Mouse (Mus musculus) neural tube, embryonic 13.5 days (tissue): Measurements from ENCODE around the gene Syngr3. TPM values are rescaled to one million over a fixed set of nuclear protein-coding genes. Genes with fewer than 3 reads are reported as not detected.

ENCODE experiments used
- ATAC-seq: fragments of 200-750 bp; cut with Nextera tagmentation; 2 replicates; pipeline ENCODE4 v1.8.0; 2017; ENCODE audit warnings: low read depth, mild to moderate bottlenecking, moderate TSS enrichment, moderate library complexity
- H3K27ac ChIP-seq: fragments of 300-500 bp; sonication (generic); replicated peaks from 2 replicates; pipeline ENCODE4 v1.5.1; 2015; ENCODE audit warnings: moderate library complexity, mild to moderate bottlenecking, inconsistent platforms
- H3K27me3 ChIP-seq: fragments of 300-500 bp; sonication (generic); 2 replicates; pipeline ENCODE4 v1.6.1; 2015; ENCODE audit warnings: mild to moderate bottlenecking, inconsistent platforms
- H3K36me3 ChIP-seq: fragments of 300-500 bp; sonication (generic); 2 replicates; pipeline ENCODE4 v1.6.1; 2015; ENCODE audit warnings: mild to moderate bottlenecking, inconsistent platforms
- H3K4me1 ChIP-seq: fragments of 300-500 bp; sonication (generic); replicated peaks from 2 replicates; pipeline ENCODE4 v1.6.1; 2015; ENCODE audit warnings: inconsistent platforms
- H3K4me2 ChIP-seq: fragments of 300-500 bp; sonication (generic); 2 replicates; pipeline ENCODE4 v1.6.1; 2015; ENCODE audit warnings: inconsistent platforms, mild to moderate bottlenecking, moderate library complexity
- H3K4me3 ChIP-seq: fragments of 300-500 bp; sonication (generic); 2 replicates; pipeline ENCODE4 v1.5.1; 2015; ENCODE audit warnings: mild to moderate bottlenecking, inconsistent platforms
- H3K9ac ChIP-seq: fragments of 300-500 bp; sonication (generic); 2 replicates; pipeline ENCODE4 v1.6.1; 2015; ENCODE audit warnings: moderate library complexity, mild to moderate bottlenecking, inconsistent platforms
- H3K9me3 ChIP-seq: fragments of 300-500 bp; sonication (generic); 2 replicates; pipeline ENCODE4 v1.6.1; 2016; ENCODE audit warnings: inconsistent platforms
- WGBS: fragments of 180-500 bp; shearing (Covaris S2); methylation state at CpG from one replicate; pipeline ENCODE4 v1.1.7; 2015; 5-methylcytosine and 5-hydroxymethylcytosine counted together
- polyA plus RNA-seq: library from polyadenylated mRNA; unstranded; fragments of >200 nt; fragmentation: Nextera tagmentation; extraction: Ambion mirVana; gene quantifications from 2 replicates; pipeline ENCODE4 v1.2.1, GENCODE M21; 2015

Gene Syngr3
- polyA plus RNA-seq = 94.2 and 114 TPM in 2 replicates

- peak within 1 kb of the TSS; percentile 64 for H3K4me2 ChIP-seq
- peak within 1 kb of the TSS; percentile 90 for H3K27ac ChIP-seq
- peaks cover 43% of the 10 kb centered on the region for H3K27me3 ChIP-seq
- no peaks in the 10 kb centered on the region for H3K9me3 ChIP-seq
- H3K9ac ChIP-seq = peak within 1 kb of the TSS; percentile 88
- peaks cover 44% of the 10 kb centered on the region for H3K4me1 ChIP-seq
- under 1% methylated on average over 51 of the region's 55 CpGs for WGBS
- peak within 1 kb of the TSS; percentile 60 for H3K4me3 ChIP-seq
- peak; percentile 74 for ATAC-seq
- peaks cover 16% of the 10 kb centered on the region for H3K36me3 ChIP-seq
Observed at GRCm38 (mm10) chr17:24689251-24690081, at the start of gene Syngr3. Syngr3 (minus strand) TSS chr17:24689955.

GRCm38 (mm10) chr17:24738238-24738637, 48.5 kb upstream of the Syngr3 start:
- H3K27me3 ChIP-seq = no peaks in the 10 kb centered on the region; the same call in 1 of the 2 replicates
- H3K4me1 ChIP-seq = peaks cover 22% of the 10 kb centered on the region
- H3K27ac ChIP-seq = no peak overlapping the region
- no peak overlapping the region for H3K9ac ChIP-seq
- H3K9me3 ChIP-seq = no peaks in the 10 kb centered on the region
- ATAC-seq = no peak
- H3K36me3 ChIP-seq = peaks cover 14% of the 10 kb centered on the region
- WGBS = 81% methylated on average over 4 of the region's 4 CpGs
- H3K4me3 ChIP-seq = no peak overlapping the region
- H3K4me2 ChIP-seq = no peak overlapping the region

- H3K36me3 ChIP-seq = peaks cover 12% of the 10 kb centered on the region
- WGBS = 30% methylated on average over 8 of the region's 8 CpGs
- H3K4me3 ChIP-seq = peak overlapping the region; percentile 55
- H3K4me1 ChIP-seq = peaks cover 22% of the 10 kb centered on the region
- no peak overlapping the region for H3K27ac ChIP-seq
- H3K9me3 ChIP-seq = no peaks in the 10 kb centered on the region
- no peaks in the 10 kb centered on the region; the same call in none of the 2 replicates for H3K27me3 ChIP-seq
- H3K4me2 ChIP-seq = peak overlapping the region; percentile 83
- peak overlapping the region; percentile 74 for H3K9ac ChIP-seq
- 0 out of 2 replicates have a peak, but pooled peaks have one; percentile 1 for ATAC-seq
Observed at GRCm38 (mm10) chr17:24737135-24737810, 47.5 kb upstream of the Syngr3 start.

GRCm38 (mm10) chr17:24736330-24737051, 46.7 kb upstream of the Syngr3 start, which contains the start of gene Msrb1:
Msrb1 (plus strand) TSS chr17:24736642.
- peaks cover 22% of the 10 kb centered on the region for H3K4me1 ChIP-seq
- H3K4me3 ChIP-seq = peak within 1 kb of the TSS; percentile 55
- H3K27ac ChIP-seq = peak within 1 kb of the TSS; percentile 47
- H3K4me2 ChIP-seq = peak within 1 kb of the TSS; percentile 83
- H3K36me3 ChIP-seq = peaks cover 7% of the 10 kb centered on the region
- H3K27me3 ChIP-seq = no peaks in the 10 kb centered on the region; the same call in none of the 2 replicates
- no peaks in the 10 kb centered on the region for H3K9me3 ChIP-seq
- H3K9ac ChIP-seq = peak within 1 kb of the TSS; percentile 74
- ATAC-seq = peak; percentile 96
- WGBS = 2% methylated on average over 29 of the region's 29 CpGs

GRCm38 (mm10) chr17:24735446-24735845, 45.7 kb upstream of the Syngr3 start:
- Histone ChIP-seq H3K27ac (no peak overlapping the region), H3K4me2 (peak overlapping the region; percentile 83), H3K27me3 (no peaks in the 10 kb centered on the region; the same call in none of the 2 replicates), H3K9ac (no peak overlapping the region), H3K4me1 (peaks cover 22% of the 10 kb centered on the region), H3K9me3 (no peaks in the 10 kb centered on the region), H3K36me3 (peaks cover 2% of the 10 kb centered on the region; the same call in 1 of the 2 replicates), H3K4me3 (0 out of 2 replicates have a peak overlapping the region, but pooled peaks have one; percentile 55)
- ATAC-seq = no peak
- WGBS = 83% methylated on average over 7 of the region's 7 CpGs

GRCm38 (mm10) chr17:24734513-24734912, 44.8 kb upstream of the Syngr3 start:
- WGBS = 84% methylated on average over 1 of the region's 1 CpGs
- ATAC-seq = no peak

GRCm38 (mm10) chr17:24733434-24734050, 43.8 kb upstream of the Syngr3 start:
- Histone ChIP-seq H3K4me3 (no peak overlapping the region), H3K27me3 (no peaks in the 10 kb centered on the region; the same call in none of the 2 replicates), H3K27ac (no peak overlapping the region), H3K4me2 (no peak overlapping the region), H3K36me3 (no peaks in the 10 kb centered on the region), H3K4me1 (peaks cover 22% of the 10 kb centered on the region), H3K9me3 (no peaks in the 10 kb centered on the region), H3K9ac (no peak overlapping the region; the same call in 1 of the 2 replicates)
- no peak for ATAC-seq
- WGBS = 90% methylated on average over 21 of the region's 21 CpGs

More at GRCm38 (mm10) chr17:24734513-24734912, 44.8 kb upstream of the Syngr3 start:
- no peak overlapping the region for H3K4me2 ChIP-seq
- no peak overlapping the region for H3K9ac ChIP-seq
- H3K27me3 ChIP-seq = no peaks in the 10 kb centered on the region; the same call in none of the 2 replicates
- H3K4me3 ChIP-seq = no peak overlapping the region
- peaks cover 22% of the 10 kb centered on the region for H3K4me1 ChIP-seq
- no peaks in the 10 kb centered on the region for H3K9me3 ChIP-seq
- no peak overlapping the region for H3K27ac ChIP-seq
- no peaks in the 10 kb centered on the region for H3K36me3 ChIP-seq

GRCm38 (mm10) chr17:24732233-24732935, 42.6 kb upstream of the Syngr3 start:
- Histone ChIP-seq H3K27ac (no peak overlapping the region), H3K4me2 (no peak overlapping the region), H3K9ac (no peak overlapping the region), H3K27me3 (peaks cover 10% of the 10 kb centered on the region), H3K36me3 (no peaks in the 10 kb centered on the region), H3K4me1 (peaks cover 17% of the 10 kb centered on the region), H3K9me3 (no peaks in the 10 kb centered on the region), H3K4me3 (no peak overlapping the region)
- no peak for ATAC-seq
- WGBS = 83% methylated on average over 12 of the region's 12 CpGs

- Histone ChIP-seq H3K4me1 (peaks cover 4% of the 10 kb centered on the region), H3K9me3 (no peaks in the 10 kb centered on the region), H3K36me3 (no peaks in the 10 kb centered on the region), H3K27me3 (peaks cover 10% of the 10 kb centered on the region), H3K4me3 (no peak overlapping the region), H3K27ac (no peak overlapping the region), H3K4me2 (no peak overlapping the region), H3K9ac (no peak overlapping the region)
- no peak for ATAC-seq
- 82% methylated on average over 14 of the region's 14 CpGs for WGBS
Observed at GRCm38 (mm10) chr17:24730787-24731186, 41.0 kb upstream of the Syngr3 start.

GRCm38 (mm10) chr17:24729067-24729466, 39.3 kb upstream of the Syngr3 start:
- Histone ChIP-seq H3K27ac (no peak overlapping the region), H3K36me3 (no peaks in the 10 kb centered on the region), H3K4me1 (no peaks in the 10 kb centered on the region), H3K4me2 (no peak overlapping the region), H3K4me3 (no peak overlapping the region), H3K9me3 (no peaks in the 10 kb centered on the region), H3K27me3 (peaks cover 10% of the 10 kb centered on the region), H3K9ac (no peak overlapping the region)
- WGBS = 79% methylated on average over 6 of the region's 6 CpGs
- ATAC-seq = no peak

- no peaks in the 10 kb centered on the region for H3K36me3 ChIP-seq
- H3K27me3 ChIP-seq = peaks cover 10% of the 10 kb centered on the region; the same call in 1 of the 2 replicates
- H3K27ac ChIP-seq = no peak overlapping the region
- WGBS = 77% methylated on average over 17 of the region's 17 CpGs
- no peak overlapping the region for H3K9ac ChIP-seq
- ATAC-seq = no peak
- peaks cover 6% of the 10 kb centered on the region for H3K4me1 ChIP-seq
- H3K9me3 ChIP-seq = no peaks in the 10 kb centered on the region
- no peak overlapping the region for H3K4me3 ChIP-seq
- H3K4me2 ChIP-seq = no peak overlapping the region
Observed at GRCm38 (mm10) chr17:24728184-24728583, 38.4 kb upstream of the Syngr3 start.
